Mouse (Mus musculus): ENCODE measurements around the gene Cxcl3. TPM values are rescaled to one million over a fixed set of nuclear protein-coding genes. Genes with fewer than 3 reads are reported as not detected.
A peak's percentile ranks its signal among the peaks of the same experiment; 100 is the strongest.
"Not testable (repeated sequence)": the region's sequence is repeated elsewhere in the genome, so short reads cannot be mapped to it uniquely, and the experiment has no call there.

Cxcl3 gene
- polyA plus RNA-seq, 1 experiment from 2014 or later = not detected

GRCm38 (mm10) chr5:90795392-90795791 lies 9.5 kb downstream of the Cxcl3 start:
- H3K27me3 ChIP-seq; H3K4me2 ChIP-seq; H3K9me3 ChIP-seq (replicated peaks); H3K4me1 ChIP-seq (replicated peaks); H3K36me3 ChIP-seq; H3K9ac ChIP-seq; H3K27ac ChIP-seq; H3K4me3 ChIP-seq; ATAC-seq (replicated peaks; ENCODE audit: insufficient number of reproducible peaks, insufficient read depth, low FRiP score, low read depth): not testable (repeated sequence)
- 72% methylated on average over 2 of the region's 2 CpGs for WGBS

GRCm38 (mm10) chr5:90804574-90804973 lies 18.7 kb downstream of the Cxcl3 start:
- no peak overlapping the region for H3K4me2 ChIP-seq
- H3K9me3 ChIP-seq (replicated peaks) = no peaks in the 10 kb centered on the region
- no peak overlapping the region for H3K4me3 ChIP-seq
- H3K4me1 ChIP-seq (replicated peaks) = no peaks in the 10 kb centered on the region
- no peak for ATAC-seq (replicated peaks; ENCODE audit: insufficient number of reproducible peaks, insufficient read depth, low FRiP score, low read depth)
- H3K9ac ChIP-seq = no peak overlapping the region
- H3K27ac ChIP-seq = no peak overlapping the region
- H3K36me3 ChIP-seq = no peaks in the 10 kb centered on the region
- H3K27me3 ChIP-seq = no peaks in the 10 kb centered on the region

GRCm38 (mm10) chr5:90806050-90806449 lies 20.1 kb downstream of the Cxcl3 start:
- Histone ChIP-seq H3K9ac (no peak overlapping the region), H3K4me2 (no peak overlapping the region), H3K27me3 (no peaks in the 10 kb centered on the region), H3K27ac (no peak overlapping the region), H3K4me1 (replicated peaks) (no peaks in the 10 kb centered on the region), H3K9me3 (replicated peaks) (no peaks in the 10 kb centered on the region), H3K4me3 (no peak overlapping the region), H3K36me3 (no peaks in the 10 kb centered on the region)
- no peak for ATAC-seq (replicated peaks; ENCODE audit: insufficient number of reproducible peaks, insufficient read depth, low FRiP score, low read depth)

- no peak overlapping the region for H3K4me2 ChIP-seq
- no peaks in the 10 kb centered on the region for H3K9me3 ChIP-seq (replicated peaks)
- H3K4me1 ChIP-seq (replicated peaks) = no peaks in the 10 kb centered on the region
- no peak overlapping the region for H3K27ac ChIP-seq
- no peaks in the 10 kb centered on the region for H3K36me3 ChIP-seq
- ATAC-seq (replicated peaks; ENCODE audit: insufficient number of reproducible peaks, insufficient read depth, low FRiP score, low read depth) = no peak
- H3K9ac ChIP-seq = no peak overlapping the region
- 65% methylated on average over 3 of the region's 3 CpGs for WGBS
- H3K27me3 ChIP-seq = no peaks in the 10 kb centered on the region
- no peak overlapping the region for H3K4me3 ChIP-seq
Observed at GRCm38 (mm10) chr5:90807176-90807950, 21.5 kb downstream of the Cxcl3 start.

GRCm38 (mm10) chr5:90819756-90820155 lies 33.9 kb downstream of the Cxcl3 start:
- H3K9me3 ChIP-seq (replicated peaks) = no peaks in the 10 kb centered on the region
- no peak for ATAC-seq (replicated peaks; ENCODE audit: insufficient number of reproducible peaks, insufficient read depth, low FRiP score, low read depth)

GRCm38 (mm10) chr5:90832145-90832767 lies 46.4 kb downstream of the Cxcl3 start:
- Histone ChIP-seq H3K36me3 (no peaks in the 10 kb centered on the region), H3K4me2 (peak overlapping the region; percentile 31; the same call in 1 of the 2 replicates), H3K9me3 (replicated peaks) (no peaks in the 10 kb centered on the region), H3K4me3 (no peak overlapping the region), H3K9ac (no peak overlapping the region), H3K4me1 (replicated peaks) (peaks cover 6% of the 10 kb centered on the region; the same call in 1 of the 2 replicates), H3K27ac (peak overlapping the region; percentile 52), H3K27me3 (no peaks in the 10 kb centered on the region)
- 44% methylated on average over 11 of the region's 11 CpGs for WGBS
- ATAC-seq (replicated peaks; ENCODE audit: insufficient number of reproducible peaks, insufficient read depth, low FRiP score, low read depth) = 0 out of 2 replicates have a peak, but pooled peaks have one; percentile 27

More at GRCm38 (mm10) chr5:90819756-90820155, 33.9 kb downstream of the Cxcl3 start:
- H3K27ac ChIP-seq = no peak overlapping the region
- no peaks in the 10 kb centered on the region for H3K4me1 ChIP-seq (replicated peaks)
- no peak overlapping the region for H3K4me2 ChIP-seq
- H3K9ac ChIP-seq = no peak overlapping the region
- no peak overlapping the region for H3K4me3 ChIP-seq
- H3K36me3 ChIP-seq = no peaks in the 10 kb centered on the region
- no peaks in the 10 kb centered on the region for H3K27me3 ChIP-seq

GRCm38 (mm10) chr5:90832768-90833388 lies 47.0 kb downstream of the Cxcl3 start:
- 65% methylated on average over 8 of the region's 8 CpGs for WGBS
- ATAC-seq (replicated peaks; ENCODE audit: insufficient number of reproducible peaks, insufficient read depth, low FRiP score, low read depth) = no peak
- Histone ChIP-seq H3K4me2 (peak overlapping the region; percentile 31; the same call in 1 of the 2 replicates), H3K4me3 (no peak overlapping the region), H3K9ac (no peak overlapping the region), H3K36me3 (no peaks in the 10 kb centered on the region), H3K27me3 (no peaks in the 10 kb centered on the region), H3K4me1 (replicated peaks) (peaks cover 6% of the 10 kb centered on the region; the same call in 1 of the 2 replicates), H3K27ac (peak overlapping the region; percentile 52), H3K9me3 (replicated peaks) (no peaks in the 10 kb centered on the region)

GRCm38 (mm10) chr5:90834436-90834835 lies 48.5 kb downstream of the Cxcl3 start:
- H3K27me3 ChIP-seq = no peaks in the 10 kb centered on the region
- H3K4me3 ChIP-seq = no peak overlapping the region
- peaks cover 6% of the 10 kb centered on the region; the same call in 1 of the 2 replicates for H3K4me1 ChIP-seq (replicated peaks)
- H3K27ac ChIP-seq = no peak overlapping the region
- ATAC-seq (replicated peaks; ENCODE audit: insufficient number of reproducible peaks, insufficient read depth, low FRiP score, low read depth) = no peak
- H3K9me3 ChIP-seq (replicated peaks) = no peaks in the 10 kb centered on the region
- H3K9ac ChIP-seq = no peak overlapping the region
- no peak overlapping the region for H3K4me2 ChIP-seq
- H3K36me3 ChIP-seq = no peaks in the 10 kb centered on the region
- 83% methylated on average over 4 of the region's 4 CpGs for WGBS

GRCm38 (mm10) chr5:90838582-90838981 lies 52.7 kb downstream of the Cxcl3 start:
- Histone ChIP-seq H3K4me3 (no peak overlapping the region), H3K9me3 (replicated peaks) (no peaks in the 10 kb centered on the region), H3K4me1 (replicated peaks) (no peaks in the 10 kb centered on the region), H3K27me3 (no peaks in the 10 kb centered on the region), H3K9ac (no peak overlapping the region), H3K27ac (no peak overlapping the region), H3K36me3 (no peaks in the 10 kb centered on the region), H3K4me2 (no peak overlapping the region)
- ATAC-seq (replicated peaks; ENCODE audit: insufficient number of reproducible peaks, insufficient read depth, low FRiP score, low read depth) = no peak
- 63% methylated on average over 5 of the region's 5 CpGs for WGBS
